Mouse (Mus musculus): ENCODE measurements around the gene Pax5.

GRCm38 (mm10) chr4:44620241-44620640, 90.0 kb downstream of the Pax5 start:
- TF ChIP-seq POLR2A (IDR thresholded peaks at IDR 0.05; ENCODE audit: borderline replicate concordance, control insufficient read depth, low read depth, low read length) (no peak), CTCF (IDR thresholded peaks at IDR 0.05; ENCODE audit: control insufficient read depth, insufficient read depth, low read length) (peak; percentile 34; the same call in 1 of the 2 replicates)

Measured in bone marrow, adult 2 months (tissue).